Mouse (Mus musculus): ENCODE data around the gene Dtx2. TPM values are rescaled to one million over a fixed set of nuclear protein-coding genes. Genes with fewer than 3 reads are reported as not detected.
"Not testable (repeated sequence)": the region's sequence is repeated elsewhere in the genome, so short reads cannot be mapped to it uniquely, and the experiment has no call there.

Gene Dtx2
- total RNA-seq, 2 experiments from 2014 or later, result 7.8 to 8.2 TPM

DNA sequence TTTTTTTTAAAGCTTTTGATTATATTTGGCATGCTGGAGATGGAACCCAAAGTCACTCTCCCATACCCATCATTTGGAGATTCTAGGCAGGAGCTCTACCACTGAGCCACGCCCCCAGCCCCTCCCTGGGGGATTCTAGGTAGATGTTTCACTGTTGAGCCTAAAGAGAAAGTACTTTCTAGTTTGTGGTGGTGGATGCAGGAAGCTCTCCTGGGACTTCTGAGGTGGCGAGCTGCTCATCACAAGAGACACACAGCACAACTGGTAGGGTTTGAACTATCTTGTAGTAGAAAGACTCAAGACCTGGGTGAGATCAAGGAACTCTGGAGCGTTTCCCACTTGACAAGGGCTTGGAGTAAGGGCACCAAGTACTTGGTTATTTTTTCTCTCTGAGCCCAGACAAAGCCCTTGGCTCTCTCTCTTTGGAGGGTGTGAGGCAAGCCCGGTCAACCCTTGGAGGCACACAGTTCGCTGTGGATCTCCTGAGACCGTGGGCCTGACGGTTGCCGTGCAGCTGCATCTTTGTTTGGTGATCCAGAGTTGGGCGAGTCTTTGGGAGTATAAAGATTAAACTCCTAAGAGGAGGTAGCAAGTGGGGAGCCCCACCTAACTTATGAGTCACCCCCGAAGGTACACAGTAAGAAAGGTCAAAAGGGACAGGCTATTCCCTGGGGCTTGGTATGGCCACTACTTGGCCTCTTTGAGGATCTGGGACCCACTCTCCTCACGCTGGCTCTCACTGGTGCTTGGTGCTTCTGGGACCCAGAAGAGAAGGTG is 59.9 kb downstream of the Dtx2 start, which contains the start of gene Upk3bl:
Gene Upk3bl (plus strand): TSS at position 192 of the 777 bp plus-strand sequence.
- DNase-seq (ENCODE audit: extremely low spot score in 1 of 2, low spot score in 1 of 2), result no peak

DNA sequence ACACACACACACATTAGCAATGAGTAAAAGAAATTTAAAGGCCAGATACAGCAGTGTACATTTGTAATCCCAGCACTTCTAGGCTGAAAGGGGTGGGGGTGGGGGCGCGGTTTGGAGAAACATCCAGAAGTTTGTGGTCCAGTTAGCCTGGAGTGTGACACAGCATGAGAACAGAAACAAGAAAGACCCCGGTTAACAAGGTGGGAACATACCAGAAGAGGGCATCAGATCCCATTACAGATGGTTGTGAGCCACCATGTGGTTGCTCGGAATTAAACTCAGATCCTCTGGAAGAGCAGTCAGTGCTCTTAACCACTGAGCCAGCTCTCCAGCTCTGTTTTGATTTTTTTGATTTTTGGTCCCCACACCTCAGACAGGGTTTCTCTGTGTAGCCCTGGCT is 61.5 kb downstream of the Dtx2 start:
- no peak for DNase-seq (ENCODE audit: extremely low spot score in 1 of 2, low spot score in 1 of 2)

DNA sequence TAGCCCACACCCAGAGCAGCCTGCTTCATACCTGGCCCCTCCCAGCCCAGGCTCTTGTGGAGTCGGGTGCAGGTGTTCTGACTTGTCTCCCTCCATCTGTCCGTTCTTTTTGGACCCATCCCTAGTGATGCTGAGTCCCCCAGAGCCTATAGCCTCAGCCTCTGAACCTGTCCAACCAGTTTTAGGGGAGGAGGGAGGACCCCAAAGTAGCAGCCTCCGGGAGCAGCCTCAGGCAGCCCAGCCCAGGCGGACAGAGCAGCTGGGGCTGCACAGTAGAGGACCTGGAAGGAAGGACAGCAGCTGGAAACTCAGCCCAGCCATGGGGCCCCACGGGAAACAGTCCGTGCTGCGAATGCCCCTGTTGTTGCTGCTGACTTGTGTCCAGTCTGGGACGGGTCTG is 62.5 kb downstream of the Dtx2 start:
- DNase-seq (ENCODE audit: extremely low spot score in 1 of 2, low spot score in 1 of 2), result no peak

DNA sequence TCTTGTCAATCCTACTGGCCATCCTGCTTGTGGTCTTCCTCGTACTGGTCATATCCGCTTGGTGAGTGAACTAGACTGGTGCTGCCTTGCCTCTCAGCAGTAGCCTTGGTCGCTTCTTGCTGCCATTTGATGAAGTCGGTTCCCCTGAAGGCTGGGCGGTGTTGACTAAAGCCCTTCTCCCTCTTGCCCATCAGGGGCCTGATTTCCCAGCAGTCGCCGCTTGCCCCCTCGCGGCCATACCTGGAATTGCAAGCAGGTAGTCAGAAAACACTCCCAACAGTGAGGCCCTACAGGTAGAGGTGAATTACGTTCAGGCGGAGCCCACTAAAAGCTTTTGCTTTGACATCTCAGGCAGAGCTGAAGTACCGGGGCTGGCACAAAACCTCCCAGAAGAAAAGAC is 67.0 kb downstream of the Dtx2 start:
- peak; percentile 69 to 86 for DNase-seq (ENCODE audit: extremely low spot score in 1 of 2, low spot score in 1 of 2)

DNA sequence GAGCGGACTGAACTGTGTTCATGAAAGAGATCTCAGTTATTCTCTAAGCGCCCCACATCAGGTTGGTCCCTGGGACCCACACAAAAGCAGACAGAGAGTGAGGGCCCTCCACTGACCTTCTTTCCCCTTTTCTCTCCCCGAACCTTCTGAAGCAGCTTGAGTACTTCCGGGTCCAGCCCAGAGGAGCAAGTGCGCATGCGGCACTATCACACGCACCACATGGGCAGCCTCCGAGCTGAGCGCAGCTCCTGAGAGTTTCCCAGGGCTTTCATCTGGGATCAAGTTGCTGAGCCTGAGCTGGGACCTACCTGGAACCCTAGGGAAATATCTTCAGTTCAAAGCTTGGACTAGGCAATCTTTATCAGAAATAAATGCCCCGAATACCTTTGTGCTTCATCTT is 69.3 kb downstream of the Dtx2 start:
- no peak for DNase-seq (ENCODE audit: extremely low spot score in 1 of 2, low spot score in 1 of 2)

DNA sequence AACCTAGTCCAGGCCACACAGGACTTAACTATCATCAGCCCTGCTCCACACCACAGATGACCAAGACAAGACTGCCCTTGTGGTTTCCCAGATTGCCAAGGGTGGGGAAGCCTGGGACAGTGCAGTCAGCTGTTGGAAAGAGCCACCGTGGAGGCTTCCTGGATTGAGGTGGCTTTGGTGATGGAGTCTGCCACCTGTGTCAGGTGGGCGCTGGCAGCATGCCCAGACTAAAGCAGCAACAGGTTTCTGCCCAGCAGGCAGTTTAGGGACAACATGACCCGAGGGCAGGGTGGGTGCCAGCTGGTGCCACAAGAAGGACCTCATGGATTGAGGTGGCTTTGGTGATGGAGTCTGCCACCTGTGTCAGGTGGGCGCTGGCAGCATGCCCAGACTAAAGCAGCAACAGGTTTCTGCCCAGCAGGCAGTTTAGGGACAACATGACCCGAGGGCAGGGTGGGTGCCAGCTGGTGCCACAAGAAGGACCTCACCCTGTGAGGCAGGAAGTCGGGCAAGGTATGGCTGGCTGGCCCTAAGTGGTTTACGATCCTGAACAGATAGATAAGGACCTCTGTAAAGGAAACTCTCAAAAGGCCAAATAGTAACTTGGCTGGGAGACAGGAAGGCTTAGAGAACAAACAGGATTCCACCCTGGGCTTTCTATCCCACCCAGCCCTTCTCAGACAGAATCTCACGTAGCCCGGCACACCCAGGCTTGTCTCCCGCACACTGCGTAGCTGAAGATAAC is 72.0 kb downstream of the Dtx2 start:
- not testable (repeated sequence) for DNase-seq (ENCODE audit: extremely low spot score in 1 of 2, low spot score in 1 of 2)

DNA sequence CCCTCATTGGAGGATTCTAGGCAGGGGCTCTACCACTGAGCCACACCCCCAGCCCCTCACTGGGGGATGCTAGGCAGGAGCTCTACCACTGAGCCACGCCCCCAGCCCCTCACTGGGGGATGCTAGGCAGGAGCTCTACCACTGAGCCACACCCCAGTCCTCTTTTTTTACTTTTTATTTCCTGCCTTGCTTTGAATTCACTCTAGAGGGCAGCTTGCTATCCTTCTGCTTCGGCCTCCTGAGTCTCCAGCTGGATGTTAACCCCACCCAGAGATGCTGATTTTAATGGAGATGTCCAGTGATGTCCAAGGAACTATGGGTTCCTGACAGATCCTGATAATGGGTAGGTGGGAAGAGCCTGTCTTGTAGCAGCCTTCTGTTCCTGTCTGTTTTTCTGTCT is 74.8 kb downstream of the Dtx2 start:
- no peak for DNase-seq (ENCODE audit: extremely low spot score in 1 of 2, low spot score in 1 of 2)

DNA sequence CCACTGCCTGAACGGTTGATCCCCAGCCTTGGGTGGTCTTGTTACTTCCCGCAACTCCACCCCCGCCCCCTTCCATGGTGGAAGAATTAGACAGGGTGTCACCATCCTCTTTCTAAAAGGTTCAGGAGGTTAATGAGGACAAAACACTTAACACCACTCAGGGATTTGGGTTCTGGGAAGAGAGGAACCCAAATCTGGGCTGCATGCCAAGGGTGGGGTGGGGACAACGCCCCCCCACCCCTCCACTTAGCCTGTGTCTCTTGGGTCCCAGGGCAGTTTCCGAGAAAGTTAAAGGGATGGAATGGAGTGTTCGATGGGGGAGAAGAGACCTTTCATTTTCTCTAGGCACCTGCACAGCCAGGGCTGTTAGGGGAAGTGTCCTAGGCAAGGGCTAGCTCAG is 78.5 kb downstream of the Dtx2 start:
- DNase-seq (ENCODE audit: extremely low spot score in 1 of 2, low spot score in 1 of 2), result no peak

DNA sequence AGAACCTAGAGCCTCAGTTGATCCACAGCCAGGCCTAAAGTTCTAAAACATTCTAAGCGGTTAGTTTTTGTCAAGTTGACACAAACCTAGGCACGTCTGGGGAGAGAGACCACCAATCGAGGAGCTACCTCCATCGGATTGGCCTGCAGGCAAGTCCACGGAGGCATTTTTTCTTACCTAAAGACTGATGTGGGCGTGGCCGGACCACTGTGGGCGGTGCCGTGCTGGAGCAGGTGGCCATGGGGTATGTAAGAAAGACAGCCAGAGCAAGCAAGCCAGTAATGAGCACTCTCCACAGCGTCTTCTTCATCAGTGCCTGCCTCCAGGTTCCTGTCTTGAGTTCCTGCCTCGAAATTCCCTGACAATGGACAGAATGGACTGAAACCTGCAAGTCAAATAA is 78.9 kb downstream of the Dtx2 start:
- DNase-seq (ENCODE audit: extremely low spot score in 1 of 2, low spot score in 1 of 2), result no peak

DNA sequence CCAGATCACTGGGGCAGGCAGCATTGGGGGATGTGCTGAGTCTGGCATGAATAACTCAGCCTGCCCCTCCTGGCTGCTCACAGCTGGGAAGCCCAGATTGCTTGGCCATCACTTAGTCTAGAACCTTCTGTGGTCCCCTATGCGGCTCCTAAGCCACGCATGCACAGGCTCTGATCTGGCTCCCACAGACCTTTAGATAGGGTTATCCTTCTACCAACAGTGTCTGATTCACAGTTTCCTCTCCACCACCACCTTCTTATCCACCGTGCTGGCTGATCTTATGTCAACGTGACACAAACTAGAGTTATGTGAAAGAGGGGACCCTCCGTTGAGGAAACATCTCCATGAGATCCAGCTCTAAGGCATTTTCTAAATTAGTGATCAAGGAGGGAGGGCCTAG is 80.5 kb downstream of the Dtx2 start:
- DNase-seq (ENCODE audit: extremely low spot score in 1 of 2, low spot score in 1 of 2), result no peak

DNA sequence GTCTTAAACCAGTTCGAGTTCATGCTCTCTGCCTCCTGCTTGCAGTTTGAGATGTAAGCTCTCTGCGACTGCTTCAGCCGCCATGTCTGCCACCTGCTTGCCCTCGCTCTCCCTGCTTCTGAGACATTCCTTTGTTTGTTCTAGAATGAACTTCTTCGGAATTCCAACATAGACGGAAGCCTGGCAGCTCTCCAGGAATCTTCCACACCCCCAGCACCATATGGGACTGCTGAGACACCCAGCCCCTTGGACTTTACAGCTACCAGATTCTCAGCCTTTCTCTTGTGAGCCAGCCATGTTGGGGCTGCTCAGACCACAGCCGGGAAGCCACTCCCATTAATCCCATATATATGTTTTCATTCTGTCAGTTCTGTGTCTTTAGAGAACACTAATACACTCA is 81.7 kb downstream of the Dtx2 start:
- peak in 1 of 2 experiments; percentile 26 for DNase-seq (ENCODE audit: extremely low spot score in 1 of 2, low spot score in 1 of 2)

DNA sequence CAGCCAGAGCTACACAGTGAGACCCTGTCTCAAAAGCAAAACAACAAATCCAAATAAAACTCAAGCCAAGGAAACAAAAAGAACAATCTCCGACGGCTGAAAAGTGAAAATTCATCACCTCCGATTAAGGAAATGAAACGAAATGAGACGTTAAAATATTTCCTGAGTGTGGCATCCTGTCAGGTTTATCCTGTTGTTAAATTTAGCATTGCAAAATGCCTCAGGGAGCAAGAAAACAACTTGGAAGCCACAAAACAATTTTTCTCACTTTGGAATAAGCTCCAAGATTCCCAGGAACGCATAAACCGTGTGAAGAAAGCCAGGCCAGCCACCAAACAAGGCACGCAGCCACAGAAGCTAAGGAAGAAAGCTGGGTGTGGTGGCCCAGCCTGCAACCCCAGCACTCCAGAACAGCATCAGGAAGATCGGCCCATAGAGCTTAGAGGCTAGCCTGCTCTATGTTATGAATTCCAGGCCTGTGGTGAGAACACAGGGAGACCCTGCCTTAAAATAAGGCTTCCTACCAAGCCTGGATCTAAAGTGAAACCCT is 82.5 kb downstream of the Dtx2 start:
- DNase-seq (ENCODE audit: extremely low spot score in 1 of 2, low spot score in 1 of 2), result no peak

DNA sequence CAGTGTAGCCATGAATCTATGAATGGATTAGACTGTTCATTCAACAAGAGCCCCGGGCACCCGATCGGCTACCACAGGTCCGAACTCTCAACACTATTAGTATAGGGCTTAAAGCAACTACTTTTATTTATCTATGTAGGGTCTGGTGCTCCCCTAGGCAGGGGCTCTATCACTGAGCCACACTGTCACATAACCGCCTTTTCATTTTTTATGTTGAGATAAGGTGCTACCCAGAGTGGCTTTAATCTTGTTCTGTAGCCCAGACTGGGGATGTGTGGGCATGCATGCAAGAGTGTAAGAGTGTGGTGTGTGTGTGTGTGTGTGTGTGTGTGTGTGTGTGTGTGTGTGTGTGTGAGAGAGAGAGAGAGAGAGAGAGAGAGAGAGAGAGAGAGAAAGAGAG is 83.5 kb downstream of the Dtx2 start:
- no peak for DNase-seq (ENCODE audit: extremely low spot score in 1 of 2, low spot score in 1 of 2)

DNA sequence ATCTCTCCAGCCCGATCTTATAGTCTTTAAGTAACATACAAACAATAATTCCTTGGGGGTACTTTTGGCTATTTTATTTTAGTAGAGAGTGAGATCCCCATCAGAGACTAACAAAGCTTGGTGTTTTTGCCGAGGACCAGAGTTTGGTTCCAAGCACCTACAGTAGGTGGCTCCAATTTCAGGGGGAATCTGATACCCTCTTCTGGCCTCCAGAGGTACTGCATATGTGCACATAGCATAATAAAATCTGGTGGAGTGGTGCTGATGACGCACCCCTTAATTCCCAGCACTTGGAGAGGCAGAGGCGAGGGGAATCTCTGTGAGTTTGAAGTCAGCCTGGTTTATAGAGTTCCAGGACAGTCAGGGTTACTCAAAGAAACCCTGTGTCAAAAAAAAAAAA is 87.7 kb downstream of the Dtx2 start:
- DNase-seq (ENCODE audit: extremely low spot score in 1 of 2, low spot score in 1 of 2), result no peak

Other genes starting within 250 kb of the Dtx2 start
- under 1 TPM in 1 of 2 experiments, not detected in 1; 0.40 TPM for gene Styxl1, start 216.4 kb upstream of the Dtx2 start, total RNA-seq (2021)
- gene Mdh2, start 216.3 kb upstream of the Dtx2 start, total RNA-seq (2021), result 100 to 1,000 TPM; 397 to 426 TPM
- 10 to 100 TPM; 62.7 to 81.7 TPM for gene Srrm3, start 187.9 kb upstream of the Dtx2 start, total RNA-seq (2021)
- gene Hspb1, start 106.9 kb upstream of the Dtx2 start, total RNA-seq (2021), result 10 to 100 TPM in 1 of 2 experiments, 1 to 10 TPM in 1; 7.7 to 14.4 TPM
- 1,000 to 10,000 TPM; 1,286 to 1,307 TPM for gene Ywhag, start 60.2 kb upstream of the Dtx2 start, total RNA-seq (2021)
- 1 to 10 TPM in 1 of 2 experiments, under 1 TPM in 1; 0.77 to 1.3 TPM for gene Ssc4d, start 20.3 kb upstream of the Dtx2 start, total RNA-seq (2021)
- not detected for gene Zp3, start 14.7 kb upstream of the Dtx2 start, total RNA-seq (2021)
- gene Upk3b, start 43.7 kb downstream of the Dtx2 start, total RNA-seq (2021), result not detected
- gene Upk3bl, start 59.7 kb downstream of the Dtx2 start, total RNA-seq (2021), result not detected
- 1 to 10 TPM; 2.5 to 3.4 TPM for gene Rasa4, start 89.1 kb downstream of the Dtx2 start, total RNA-seq (2021)
- 10 to 100 TPM; 72.0 to 86.0 TPM for gene Polr2j, start 121.8 kb downstream of the Dtx2 start, total RNA-seq (2021)
- gene Lrwd1, start 141.3 kb downstream of the Dtx2 start, total RNA-seq (2021), result 10 to 100 TPM; 11.9 to 15.9 TPM
- 10 to 100 TPM; 10.1 to 12.0 TPM for gene Alkbh4, start 141.3 kb downstream of the Dtx2 start, total RNA-seq (2021)
- gene Orai2, start 175.9 kb downstream of the Dtx2 start, total RNA-seq (2021), result 100 to 1,000 TPM; 136 to 151 TPM
- 10 to 100 TPM; 32.8 to 42.6 TPM for gene Prkrip1, start 204.2 kb downstream of the Dtx2 start, total RNA-seq (2021)

Data from layer of hippocampus, postnatal 25 days (tissue).